Mouse (Mus musculus) right cerebral cortex, adult 2 months (tissue): ENCODE results near the gene Pik3cg.
A peak's percentile ranks its signal among the peaks of the same experiment; 100 is the strongest.

Experiments used
- DNase-seq, 2 experiments: peaks; one replicate each; pipeline ENCODE4 v3.0.0; 2021 to 2022; ENCODE audit warnings: low spot score in 2 of 2

Gene Pik3cg

DNA sequence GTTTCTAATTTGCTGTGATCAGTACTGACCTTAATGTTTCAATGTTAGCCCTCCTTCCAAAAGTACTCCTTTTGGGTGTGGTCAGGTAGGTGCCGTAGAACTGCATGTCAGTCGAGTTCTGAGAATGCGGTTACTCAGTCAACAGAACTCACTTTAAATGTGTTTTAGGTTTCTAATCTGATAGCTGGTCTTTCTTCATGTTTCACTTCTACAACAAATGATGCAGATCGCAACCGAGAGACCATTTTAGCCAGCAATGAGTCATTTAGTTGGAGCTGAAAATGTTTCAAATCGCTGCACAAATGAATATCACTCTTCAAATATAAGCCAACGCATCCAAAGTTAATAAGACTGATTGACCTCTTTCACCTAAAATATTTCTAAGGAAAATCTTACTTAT lies 6.5 kb downstream of the Pik3cg start:
- DNase-seq: no peak

DNA sequence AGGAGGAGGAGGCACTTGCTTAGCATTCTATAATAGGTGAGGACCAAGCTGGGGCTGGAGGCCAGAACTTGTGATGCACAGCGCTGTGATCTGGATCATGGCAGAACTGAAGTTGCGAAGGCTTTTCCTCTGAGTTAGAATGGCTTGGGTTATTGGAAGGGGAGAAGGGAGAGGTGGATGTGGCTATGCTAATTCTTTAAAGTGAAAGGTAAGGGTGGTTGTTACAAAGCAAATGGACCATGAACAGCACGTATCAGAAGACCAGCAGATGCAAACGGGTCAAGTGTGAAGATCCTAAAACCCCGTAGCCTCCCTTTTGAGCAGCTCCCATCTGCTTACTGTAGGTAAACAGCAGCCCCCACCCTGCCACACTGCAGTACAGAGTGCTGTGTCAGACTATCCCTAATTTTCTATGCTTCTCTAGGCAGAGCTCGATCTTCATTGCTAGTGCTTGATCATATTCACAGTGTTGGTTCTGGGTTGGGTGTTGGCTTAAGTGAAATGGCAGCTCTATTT lies 7.3 kb downstream of the Pik3cg start:
- no peak for DNase-seq

DNA sequence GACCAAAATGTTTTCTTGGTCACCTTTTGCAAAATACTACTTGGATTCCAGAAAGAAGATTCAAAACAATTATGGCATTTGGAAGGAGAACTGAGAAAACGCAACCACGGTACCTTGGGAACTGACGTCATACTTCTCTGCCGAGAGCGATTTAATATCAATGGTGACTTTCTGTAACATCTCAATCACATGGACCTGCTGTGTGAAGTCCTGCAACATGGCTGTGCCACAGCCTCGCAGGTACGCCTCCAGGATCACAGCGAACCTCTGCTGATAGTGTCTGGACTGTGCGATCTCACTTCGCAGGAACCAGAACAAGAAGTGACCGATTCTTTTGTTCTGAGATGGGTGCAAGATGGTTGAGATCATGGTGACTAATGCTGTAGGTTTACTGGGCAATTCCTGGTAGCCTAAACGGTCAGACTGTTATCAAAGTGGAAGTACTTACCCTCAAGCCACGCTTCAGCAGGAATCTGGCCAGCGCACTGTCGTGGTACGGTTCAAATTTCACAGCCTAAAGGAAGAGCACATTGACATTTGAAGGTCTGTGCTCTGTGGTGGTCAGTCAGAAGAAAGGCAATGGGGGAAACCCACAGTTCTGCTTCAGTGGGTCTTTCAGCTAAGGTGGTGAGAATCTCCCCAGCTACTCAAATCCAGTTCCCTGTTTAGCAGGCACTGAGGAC lies 7.9 kb downstream of the Pik3cg start:
- DNase-seq: no peak

DNA sequence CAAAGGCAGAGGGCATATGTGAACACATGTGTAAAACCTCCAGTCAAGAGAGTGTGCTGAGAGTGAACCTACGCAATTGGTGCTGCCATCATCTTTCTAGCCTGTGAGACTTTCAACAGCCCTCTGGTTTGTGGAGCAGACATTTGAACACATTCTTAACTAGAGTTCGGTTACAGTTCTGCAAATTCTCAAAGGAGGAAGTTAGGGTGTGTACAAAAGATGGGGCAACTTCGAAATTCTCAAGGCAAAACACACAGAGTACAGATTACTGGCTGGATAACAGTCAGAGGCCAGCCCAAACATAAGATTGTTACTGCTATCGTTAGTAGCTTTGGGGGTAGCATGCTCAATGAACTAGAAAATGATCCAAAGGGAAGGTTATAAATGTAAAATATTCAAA lies 9.0 kb downstream of the Pik3cg start:
- DNase-seq: no peak

DNA sequence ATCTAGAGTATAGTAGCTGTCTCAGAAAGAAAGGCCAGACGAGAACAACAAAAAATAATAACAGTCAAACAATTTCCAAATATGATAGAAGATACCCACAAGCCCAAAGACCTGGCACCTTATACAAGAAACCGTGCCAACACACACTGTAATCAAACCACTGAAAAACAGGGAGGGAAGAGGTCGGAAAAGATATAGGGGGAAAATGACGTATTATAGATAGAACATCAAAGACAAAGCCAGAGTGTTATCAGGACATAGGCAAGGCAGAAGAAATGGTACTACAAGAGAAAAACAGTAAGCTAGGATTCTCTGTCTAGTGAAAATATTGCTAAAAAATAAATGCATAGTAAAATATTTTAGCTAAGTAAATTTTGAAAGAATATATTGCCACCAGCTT lies 10.4 kb downstream of the Pik3cg start:
- no peak for DNase-seq

DNA sequence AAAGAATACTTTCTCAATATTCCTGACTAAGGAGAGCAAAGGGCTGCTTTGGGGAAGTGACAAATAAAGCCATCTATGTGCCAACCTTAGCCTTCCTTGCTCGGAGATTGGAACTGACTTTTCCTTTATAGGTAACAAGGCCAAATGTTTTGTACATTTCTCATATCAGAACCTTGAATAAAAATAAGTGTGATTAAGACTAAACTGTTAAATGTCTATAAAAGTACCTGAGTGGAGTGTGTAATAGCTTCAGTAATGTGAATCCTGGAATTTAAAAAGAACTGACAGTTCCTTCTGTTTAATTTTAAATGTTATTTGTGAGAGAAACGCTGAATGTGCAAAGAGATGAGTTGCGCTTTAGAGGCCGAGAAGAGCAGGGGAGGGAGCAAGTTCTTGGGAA lies 13.5 kb downstream of the Pik3cg start:
- no peak for DNase-seq

DNA sequence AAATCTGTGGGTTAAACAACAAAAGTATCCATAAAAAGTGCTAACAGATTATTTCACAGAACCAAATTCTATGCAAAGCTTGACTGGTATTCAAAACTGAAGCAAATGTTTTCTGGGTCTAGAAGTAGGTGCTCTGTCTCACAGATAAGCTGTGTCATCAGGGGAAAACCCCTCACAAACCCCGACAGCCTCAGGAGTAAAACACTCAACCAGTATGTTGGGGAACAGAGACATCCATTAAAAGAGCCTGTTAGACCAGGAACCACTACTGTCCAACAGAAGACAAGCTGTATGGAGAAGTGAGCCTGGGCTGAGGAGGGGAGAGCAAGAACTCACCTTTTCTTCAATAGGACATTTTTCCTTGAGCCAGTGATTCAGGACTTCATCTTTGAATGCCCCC lies 14.1 kb downstream of the Pik3cg start:
- DNase-seq: no peak

DNA sequence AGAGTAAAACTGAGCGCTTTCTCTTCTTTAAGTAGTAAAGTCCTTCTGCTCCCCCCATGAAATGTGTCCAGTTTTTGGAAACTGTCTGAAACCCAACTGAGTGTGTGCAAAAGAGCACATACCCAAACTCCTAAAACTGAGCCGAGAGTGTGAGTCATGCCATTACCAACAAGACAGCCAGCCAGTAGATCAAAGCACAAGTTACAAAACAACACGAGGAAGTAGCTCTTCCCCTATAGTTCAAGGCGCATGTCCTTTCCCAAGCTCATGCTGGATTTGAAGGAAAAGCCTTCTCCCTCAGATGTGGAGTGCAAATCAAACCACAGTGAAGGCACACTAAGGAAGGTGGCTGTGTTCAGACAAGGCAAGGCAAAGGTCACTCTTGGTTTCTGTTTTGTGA lies 17.5 kb downstream of the Pik3cg start:
- DNase-seq: no peak

DNA sequence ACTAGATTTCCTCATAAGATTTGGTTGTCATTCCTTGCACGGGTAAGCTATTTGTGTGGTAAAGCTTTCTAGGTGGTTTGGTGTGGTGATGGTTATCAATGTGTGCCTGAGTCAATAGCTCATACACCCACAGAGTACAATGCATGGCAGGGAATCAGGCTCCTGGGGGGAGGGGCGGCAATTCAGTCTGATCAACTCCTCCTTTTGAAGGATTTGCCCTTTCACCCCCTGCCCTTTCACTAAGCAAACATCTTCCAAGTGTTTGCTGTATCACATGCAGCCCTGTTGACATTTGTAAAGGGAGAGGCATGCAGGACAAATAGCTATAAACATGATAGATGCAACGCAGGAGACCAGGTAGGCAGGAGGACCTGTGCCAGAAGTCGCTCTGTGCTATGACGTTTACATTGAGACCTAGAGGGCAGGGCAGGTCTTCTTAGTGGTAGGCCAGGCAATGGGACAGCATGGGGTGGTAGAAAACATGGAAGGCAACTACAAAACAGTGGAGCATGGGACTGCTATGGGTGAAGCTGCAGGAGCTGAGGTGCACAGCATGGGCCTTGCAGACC lies 20.7 kb downstream of the Pik3cg start:
- DNase-seq: no peak

DNA sequence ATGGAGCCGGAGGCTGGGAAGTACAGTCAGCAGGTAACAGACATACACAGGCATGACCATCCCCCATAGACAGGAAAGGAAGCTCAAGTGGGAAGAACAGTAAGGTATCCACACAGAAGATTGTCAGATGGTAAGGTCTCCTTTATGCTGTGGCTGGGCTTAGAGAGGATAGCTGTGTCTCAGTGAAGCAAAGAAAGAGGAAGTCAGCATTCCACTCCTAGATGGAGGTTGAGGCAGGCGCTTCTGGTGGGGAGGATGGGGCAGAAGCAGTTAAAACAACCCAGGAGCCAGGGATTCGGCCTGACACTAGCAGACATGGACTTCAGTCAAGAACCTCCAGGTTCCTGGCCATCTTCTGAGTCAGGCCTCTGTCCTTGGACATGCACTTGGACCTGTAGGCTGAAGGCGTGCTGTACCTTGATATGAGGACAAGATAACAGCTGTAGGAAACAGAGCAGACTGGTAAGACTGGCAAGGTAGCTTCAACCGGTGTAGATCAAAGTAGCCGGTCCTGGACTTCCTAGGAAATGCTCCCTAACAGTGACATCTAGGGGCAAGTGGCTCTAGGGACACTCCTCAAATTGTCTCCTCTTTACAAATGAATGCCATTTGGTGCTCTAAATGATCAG lies 21.7 kb downstream of the Pik3cg start:
- DNase-seq: no peak

DNA sequence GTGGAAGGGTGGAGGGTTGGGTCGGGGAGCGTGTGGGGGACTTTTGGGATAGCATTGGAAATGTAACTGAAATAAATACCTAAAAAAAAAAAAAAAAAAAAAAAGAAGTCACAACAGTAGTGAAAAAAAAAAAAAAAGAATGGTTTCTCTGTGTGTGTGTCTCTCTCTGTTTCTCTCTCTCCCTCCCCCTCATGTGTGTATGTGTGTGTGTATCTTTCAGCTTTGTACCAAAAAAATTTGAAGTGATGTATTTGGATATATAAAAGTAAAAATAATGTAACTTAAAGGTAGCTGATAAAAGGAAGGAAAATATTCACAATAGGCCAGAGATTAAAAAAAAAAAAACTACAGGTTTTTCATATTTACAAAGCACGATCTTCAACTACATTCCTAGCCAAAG lies 23.6 kb downstream of the Pik3cg start:
- no peak for DNase-seq

DNA sequence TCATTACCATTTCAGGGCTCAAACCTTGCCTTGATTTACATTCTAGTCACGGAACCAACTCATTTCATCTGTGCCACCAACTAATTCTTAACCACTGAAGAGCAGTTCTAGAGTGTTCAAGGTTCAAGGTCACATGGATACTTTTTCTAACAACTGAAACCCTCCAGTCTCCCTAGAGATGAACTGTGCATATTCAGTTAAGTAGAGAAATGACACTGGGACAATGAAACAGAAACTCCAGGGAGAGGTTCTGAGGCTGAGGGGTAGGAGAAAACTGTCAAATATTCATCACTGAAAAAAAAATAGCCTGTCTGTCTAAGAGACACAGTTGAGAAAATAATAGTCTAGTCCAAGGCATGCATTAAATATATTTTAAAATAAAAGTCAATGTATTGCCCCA lies 24.9 kb downstream of the Pik3cg start:
- DNase-seq: no peak

DNA sequence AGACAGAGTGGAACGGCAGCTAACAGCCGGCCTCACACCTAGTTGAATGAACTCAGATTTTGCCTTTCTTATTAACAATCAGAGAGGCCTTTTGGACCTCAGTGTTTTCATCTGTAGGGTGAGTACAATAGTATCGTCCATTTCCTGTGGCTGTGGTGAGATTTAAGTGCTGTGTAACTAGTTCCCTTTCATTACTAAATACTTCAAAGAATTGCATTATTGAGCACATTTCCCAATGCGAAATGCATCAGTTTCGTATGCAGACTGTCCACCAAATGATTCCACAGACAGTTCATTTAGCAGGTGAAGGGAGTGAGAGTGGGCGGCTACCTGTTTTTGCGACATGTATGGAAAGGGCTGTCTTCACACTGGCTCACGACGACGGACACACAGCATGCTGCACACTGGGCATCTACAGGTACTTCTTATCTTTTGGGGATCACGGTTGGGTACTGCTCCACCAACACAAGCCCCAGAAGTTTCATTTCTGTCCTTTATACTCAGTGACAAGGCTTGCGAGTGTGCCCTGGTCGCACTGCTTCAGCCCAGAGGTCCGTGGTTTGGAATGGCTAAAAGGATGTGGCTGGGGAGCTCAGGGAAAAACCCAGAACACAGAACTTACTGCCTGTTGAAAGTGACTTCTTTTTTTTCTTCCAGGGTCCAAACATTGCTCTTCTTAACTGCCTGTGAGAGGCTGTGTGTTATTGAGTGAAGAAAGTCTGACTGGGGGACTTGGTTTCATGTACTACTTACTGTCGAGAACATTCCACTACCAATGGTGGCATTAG lies 25.6 kb downstream of the Pik3cg start:
- DNase-seq: no peak

DNA sequence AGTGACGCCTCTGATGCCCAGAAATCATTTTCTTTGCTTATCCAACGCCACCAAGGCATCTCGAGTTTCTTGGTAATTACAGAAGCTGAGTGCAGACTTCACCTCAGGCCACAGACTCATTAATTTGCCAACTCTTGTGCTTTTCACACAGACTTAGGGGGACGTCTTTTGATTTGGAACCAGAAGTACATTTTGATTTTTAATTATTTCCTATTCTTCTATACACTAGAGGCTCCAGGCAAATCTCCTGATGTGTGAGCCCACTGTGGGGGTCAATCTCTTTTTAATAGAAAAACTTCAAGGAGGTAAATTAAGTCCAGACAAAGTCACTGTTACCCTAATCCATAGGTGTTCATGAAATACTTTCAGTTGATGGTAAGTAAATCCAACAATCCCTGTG lies 26.6 kb downstream of the Pik3cg start:
- no peak for DNase-seq

DNA sequence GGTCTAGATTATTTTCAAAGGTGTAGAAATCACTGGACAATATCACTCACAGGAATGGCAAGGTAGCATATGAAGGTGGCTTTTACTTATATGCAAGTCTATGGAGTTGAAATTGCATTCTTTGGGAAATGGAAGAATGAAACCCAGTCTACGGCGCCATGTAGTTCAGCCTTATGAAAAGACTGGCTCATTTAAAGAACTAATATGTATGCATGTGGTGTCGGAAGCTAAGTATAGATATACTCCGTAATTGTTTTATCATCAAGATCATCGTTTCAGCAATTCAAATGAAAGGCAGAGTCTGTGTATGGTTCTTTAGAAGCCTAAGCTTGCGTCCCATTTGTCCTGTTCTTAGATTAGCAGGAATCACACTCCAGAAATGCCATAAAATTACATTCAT lies 34.0 kb downstream of the Pik3cg start:
- DNase-seq: no peak

DNA sequence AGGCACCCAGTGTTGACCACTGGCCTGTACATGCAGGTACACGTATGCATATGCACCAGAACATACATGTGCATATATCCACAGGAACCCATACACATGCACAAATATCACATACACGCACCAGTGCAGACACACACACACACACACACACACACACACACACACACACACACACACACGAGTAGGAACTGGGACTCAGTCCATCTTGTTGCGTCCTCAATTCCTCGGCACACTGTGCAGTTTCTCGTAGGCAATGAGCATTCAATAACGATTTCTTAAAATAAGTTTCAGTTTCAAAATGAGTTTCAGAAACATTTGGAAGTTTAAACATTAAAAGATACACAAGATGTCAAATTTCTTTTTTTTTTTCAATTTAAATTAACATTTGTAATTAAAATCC lies 35.6 kb downstream of the Pik3cg start:
- no peak for DNase-seq

DNA sequence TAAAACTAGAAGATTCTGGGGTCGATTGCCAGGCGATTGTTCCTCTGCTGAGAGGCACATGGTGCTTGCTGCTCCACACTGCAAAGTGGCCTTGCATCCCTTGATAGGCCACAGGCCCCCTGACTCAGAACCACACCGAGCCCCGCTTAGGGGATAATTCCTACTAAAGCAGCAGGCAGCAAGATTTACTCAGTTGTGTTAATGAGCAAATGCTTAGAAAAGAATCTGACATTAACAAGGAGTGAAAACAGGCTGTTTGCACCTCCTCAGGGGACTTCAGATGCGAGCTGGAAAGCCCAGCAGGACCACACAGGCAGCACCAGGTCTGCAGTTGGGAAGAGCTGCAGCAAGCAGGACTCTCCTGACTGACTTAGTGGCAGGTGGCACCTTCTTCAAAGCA lies 39.3 kb downstream of the Pik3cg start:
- no peak for DNase-seq

DNA sequence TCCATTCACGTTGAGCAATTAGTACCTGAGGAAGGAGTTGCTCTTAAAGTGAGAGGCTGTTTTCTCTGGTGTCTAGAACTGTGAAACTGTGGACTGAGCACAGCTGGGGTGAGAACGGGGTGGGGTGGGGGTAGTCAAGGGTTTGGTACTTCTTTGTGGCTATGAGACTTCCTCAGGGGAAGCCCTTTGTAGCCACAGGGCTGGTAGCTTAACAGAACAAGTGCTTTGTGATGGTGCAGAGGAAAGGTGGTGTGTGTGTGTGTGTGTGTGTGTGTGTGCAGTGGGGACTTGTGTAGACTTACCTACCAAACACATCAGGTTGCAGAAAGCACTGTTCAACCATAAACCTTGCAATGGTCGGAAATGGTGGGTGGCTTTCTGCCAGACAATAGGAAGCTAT lies 39.7 kb downstream of the Pik3cg start:
- DNase-seq: no peak

DNA sequence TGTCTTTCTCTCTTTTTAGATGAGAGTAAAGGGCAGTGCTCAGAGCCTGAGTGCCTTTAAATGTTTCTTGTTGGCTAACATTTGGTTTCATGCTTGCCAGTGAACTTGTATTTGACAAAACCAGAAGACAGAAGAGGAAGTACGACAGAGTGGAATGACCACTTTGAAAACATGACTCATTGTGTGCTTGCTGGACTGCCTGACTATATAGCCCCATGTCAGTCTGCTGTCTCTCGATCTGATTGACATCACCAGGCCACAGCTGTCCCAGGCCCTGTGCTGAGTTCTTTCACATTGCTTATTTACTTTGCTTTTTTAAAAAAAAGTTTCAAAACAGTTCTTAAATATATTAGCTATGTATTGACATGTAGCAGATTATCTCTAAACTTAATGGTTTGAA lies 44.8 kb downstream of the Pik3cg start:
- no peak for DNase-seq

DNA sequence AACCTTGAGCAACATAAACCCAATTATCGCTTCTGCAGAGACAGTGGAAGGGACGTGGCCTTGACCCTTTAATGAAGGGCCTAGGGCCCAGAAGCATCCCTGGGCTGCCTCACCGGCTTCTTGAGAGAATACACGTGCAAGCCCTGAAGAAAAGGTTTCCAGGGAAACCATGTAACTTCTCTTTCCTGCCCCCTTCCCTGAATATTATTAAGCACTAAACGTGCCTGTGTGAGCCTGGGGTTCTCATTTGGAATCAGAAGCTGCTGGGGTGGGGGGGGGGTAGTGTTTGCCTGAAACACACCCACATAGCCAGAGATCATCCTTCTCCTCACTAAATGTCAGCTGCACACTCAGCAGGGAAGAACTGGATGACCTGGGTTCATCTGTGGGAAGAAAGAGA lies 49.7 kb downstream of the Pik3cg start:
- no peak for DNase-seq

DNA sequence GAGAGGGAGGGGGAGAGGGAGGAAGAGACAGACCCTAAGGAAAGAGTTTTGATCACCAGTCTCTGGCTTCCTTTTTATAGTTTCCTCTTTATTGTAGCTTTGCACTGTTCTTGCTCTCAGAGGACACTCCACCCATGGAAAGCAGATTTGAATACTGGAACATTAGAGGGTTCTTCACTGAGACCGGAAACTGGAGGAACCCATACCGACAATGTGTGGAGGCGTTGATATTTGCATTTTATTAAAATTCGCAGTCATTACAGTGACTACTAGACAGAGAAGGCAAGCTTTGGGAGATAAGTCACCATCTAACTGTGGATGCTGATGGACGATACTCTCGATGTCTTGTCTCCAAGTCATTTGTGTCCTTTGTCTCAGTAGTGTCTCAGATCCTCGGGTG lies 61.9 kb downstream of the Pik3cg start:
- DNase-seq: no peak

DNA sequence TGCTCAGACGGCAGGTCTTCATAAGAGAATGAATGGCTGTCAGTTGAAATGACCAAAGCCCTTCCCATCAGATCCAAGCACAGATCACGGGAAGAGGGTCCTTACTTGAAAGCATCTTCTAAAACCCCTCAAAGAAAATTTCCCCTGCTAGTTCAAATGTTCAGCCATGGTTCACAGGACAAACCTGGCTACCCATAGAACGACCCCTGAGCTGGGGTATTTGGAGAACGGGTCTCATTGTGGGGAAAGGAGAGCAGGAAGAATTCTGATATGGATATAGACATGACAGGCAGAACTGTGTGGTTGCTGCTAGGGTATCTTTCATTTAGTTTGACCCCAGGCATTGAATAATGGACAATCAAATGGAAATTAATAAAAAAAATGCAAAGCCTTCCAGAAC lies 62.8 kb downstream of the Pik3cg start:
- no peak for DNase-seq

DNA sequence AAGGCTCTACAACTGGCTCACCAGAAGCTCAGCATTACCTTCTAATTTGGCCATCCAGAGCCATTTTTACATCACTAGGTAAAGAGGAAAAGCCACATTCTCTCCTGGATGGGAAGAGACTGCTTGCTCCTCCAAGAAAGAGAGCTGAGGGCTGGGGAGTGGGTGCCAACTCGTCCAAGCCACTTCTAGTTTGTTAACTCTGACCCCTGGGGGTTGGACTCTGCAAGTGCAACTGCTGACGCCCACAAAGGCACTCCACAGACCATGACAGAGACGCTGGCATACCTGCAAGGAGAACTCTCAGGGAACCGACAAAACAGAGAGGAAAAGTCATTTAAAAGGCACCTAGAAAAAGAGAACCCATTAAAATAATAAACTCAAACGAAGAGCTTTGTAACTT lies 63.9 kb downstream of the Pik3cg start:
- peak; percentile 67 to 74 for DNase-seq
